Mouse (Mus musculus): ENCODE measurements around the gene Rbm20. TPM values are rescaled to one million over a fixed set of nuclear protein-coding genes. Genes with fewer than 3 reads are reported as not detected.

The Rbm20 gene
- polyA plus RNA-seq, 2 experiments: 0.04 to 0.18 TPM

GRCm38 (mm10) chr19:53857962-53858361 lies 180.9 kb downstream of the Rbm20 start:
- Histone ChIP-seq H3K36me3 (replicated peaks; ENCODE audit: control insufficient read depth, insufficient read depth, low read depth) (no peaks in the 10 kb centered on the region), H3K4me2 (ENCODE audit: low read depth) (no peak overlapping the region), H3K9me3 (ENCODE audit: control insufficient read depth, low read length) (no peaks in the 10 kb centered on the region), H3K27me3 (ENCODE audit: control insufficient read depth, insufficient read depth, low read length) (no peaks in the 10 kb centered on the region), H3K4me1 (replicated peaks; ENCODE audit: control insufficient read depth in 2 of 2, insufficient read depth in 2 of 2, low read length in 1 of 2) (peaks cover 3 to 9% of the 10 kb centered on the region in 2 experiments; a peak in 3 of 4 replicates), H3K27ac (no peak overlapping the region), H3K9ac (replicated peaks) (no peak overlapping the region), H3K4me3 (ENCODE audit: insufficient read depth in 1 of 2, low read depth in 2 of 2, low read length in 2 of 2) (no peak overlapping the region)
- no peak for ATAC-seq (ENCODE audit: insufficient read depth)
- 77% methylated on average over 6 of the region's 6 CpGs for WGBS (ENCODE audit: insufficient replicate concordance)
- no peak for DNase-seq (ENCODE audit: low read depth in 3 of 3, low spot score in 3 of 3)
- TF ChIP-seq CTCF (IDR thresholded peaks at IDR 0.05; ENCODE audit: low read depth) (no peak), EP300 (IDR thresholded peaks at IDR 0.05; ENCODE audit: low read depth) (no peak)

DNA sequence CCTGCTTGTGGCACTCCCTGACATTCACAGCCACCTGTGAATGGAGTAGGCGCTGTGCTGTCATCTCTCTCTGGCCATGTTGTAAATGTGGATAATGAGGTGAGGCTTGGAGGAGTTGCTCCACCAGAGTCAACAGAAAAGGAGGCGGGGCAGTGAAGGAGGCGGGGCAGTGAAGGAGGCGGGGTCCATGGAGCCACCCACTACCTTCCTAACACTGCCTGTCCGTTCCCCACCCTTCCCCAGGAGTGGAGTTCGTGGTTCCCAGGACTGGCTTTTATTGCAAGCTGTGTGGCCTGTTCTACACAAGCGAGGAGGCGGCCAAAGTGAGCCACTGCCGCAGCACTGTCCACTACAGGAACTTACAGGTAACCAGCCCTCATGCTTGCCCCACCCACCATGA lies 182.0 kb downstream of the Rbm20 start:
- H3K4me2 ChIP-seq (ENCODE audit: low read depth): no peak overlapping the region
- 30% methylated on average over 9 of the region's 9 CpGs for WGBS (ENCODE audit: insufficient replicate concordance)
- DNase-seq (ENCODE audit: low read depth in 3 of 3, low spot score in 3 of 3) (peak; percentile 12 to 26 (median 17)), ATAC-seq (ENCODE audit: insufficient read depth) (peak; percentile 70)
- H3K9me3 ChIP-seq (ENCODE audit: control insufficient read depth, low read length): no peaks in the 10 kb centered on the region
- H3K4me1 ChIP-seq (replicated peaks; ENCODE audit: control insufficient read depth in 2 of 2, insufficient read depth in 2 of 2, low read length in 1 of 2): peaks cover 3 to 9% of the 10 kb centered on the region in 2 experiments; a peak in 3 of 4 replicates
- no peak overlapping the region for H3K9ac ChIP-seq (replicated peaks)
- H3K36me3 ChIP-seq (replicated peaks; ENCODE audit: control insufficient read depth, insufficient read depth, low read depth): no peaks in the 10 kb centered on the region
- no peak overlapping the region for H3K4me3 ChIP-seq (ENCODE audit: insufficient read depth in 1 of 2, low read depth in 2 of 2, low read length in 2 of 2)
- TF ChIP-seq EP300 (IDR thresholded peaks at IDR 0.05; ENCODE audit: low read depth): no peak
- TF ChIP-seq CTCF (IDR thresholded peaks at IDR 0.05; ENCODE audit: low read depth): no peak
- H3K27ac ChIP-seq: no peak overlapping the region
- H3K27me3 ChIP-seq (ENCODE audit: control insufficient read depth, insufficient read depth, low read length): no peaks in the 10 kb centered on the region

DNA sequence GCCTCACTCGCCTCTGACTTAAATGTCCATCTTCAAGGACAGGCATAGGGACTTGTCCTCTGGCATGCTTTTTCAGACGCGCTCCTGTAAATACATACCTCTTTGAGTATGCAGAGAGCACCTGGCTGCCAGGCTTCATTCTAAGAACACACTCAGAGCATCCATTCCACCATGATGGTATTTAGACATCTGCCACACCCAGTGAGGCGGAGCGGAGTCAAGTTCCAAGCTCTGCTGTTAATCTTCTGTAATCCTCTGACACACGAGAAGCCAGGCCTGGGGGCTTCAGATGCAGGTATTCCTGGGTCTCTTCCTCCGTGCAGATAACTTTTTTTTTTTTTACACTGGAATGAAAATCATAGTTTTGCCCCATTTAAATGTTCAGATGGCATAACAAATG lies 182.5 kb downstream of the Rbm20 start:
- H3K4me1 ChIP-seq (replicated peaks; ENCODE audit: control insufficient read depth in 2 of 2, insufficient read depth in 2 of 2, low read length in 1 of 2): peaks cover 3 to 9% of the 10 kb centered on the region in 2 experiments; a peak in 3 of 4 replicates
- TF ChIP-seq CTCF (IDR thresholded peaks at IDR 0.05; ENCODE audit: low read depth) (no peak), EP300 (IDR thresholded peaks at IDR 0.05; ENCODE audit: low read depth) (no peak)
- H3K4me3 ChIP-seq (ENCODE audit: insufficient read depth in 1 of 2, low read depth in 2 of 2, low read length in 2 of 2): no peak overlapping the region
- 66% methylated on average over 7 of the region's 7 CpGs for WGBS (ENCODE audit: insufficient replicate concordance)
- H3K36me3 ChIP-seq (replicated peaks; ENCODE audit: control insufficient read depth, insufficient read depth, low read depth): no peaks in the 10 kb centered on the region
- H3K27me3 ChIP-seq (ENCODE audit: control insufficient read depth, insufficient read depth, low read length): no peaks in the 10 kb centered on the region
- no peak overlapping the region for H3K9ac ChIP-seq (replicated peaks)
- H3K4me2 ChIP-seq (ENCODE audit: low read depth): no peak overlapping the region
- no peak for ATAC-seq (ENCODE audit: insufficient read depth)
- no peak overlapping the region for H3K27ac ChIP-seq
- no peak for DNase-seq (ENCODE audit: low read depth in 3 of 3, low spot score in 3 of 3)
- H3K9me3 ChIP-seq (ENCODE audit: control insufficient read depth, low read length): no peaks in the 10 kb centered on the region

- no peaks in the 10 kb centered on the region for H3K27me3 ChIP-seq (ENCODE audit: control insufficient read depth, insufficient read depth, low read length)
- ATAC-seq (ENCODE audit: insufficient read depth): no peak
- no peak for TF ChIP-seq EP300 (IDR thresholded peaks at IDR 0.05; ENCODE audit: low read depth)
- TF ChIP-seq CTCF (IDR thresholded peaks at IDR 0.05; ENCODE audit: low read depth): no peak
- H3K36me3 ChIP-seq (replicated peaks; ENCODE audit: control insufficient read depth, insufficient read depth, low read depth): no peaks in the 10 kb centered on the region
- DNase-seq (ENCODE audit: low read depth in 3 of 3, low spot score in 3 of 3): no peak
- H3K4me2 ChIP-seq (ENCODE audit: low read depth): no peak overlapping the region
- no peak overlapping the region for H3K9ac ChIP-seq (replicated peaks)
- peaks cover 3 to 9% of the 10 kb centered on the region in 2 experiments; a peak in 3 of 4 replicates for H3K4me1 ChIP-seq (replicated peaks; ENCODE audit: control insufficient read depth in 2 of 2, insufficient read depth in 2 of 2, low read length in 1 of 2)
- 71% methylated on average over 7 of the region's 7 CpGs for WGBS (ENCODE audit: insufficient replicate concordance)
- H3K27ac ChIP-seq: no peak overlapping the region
- no peaks in the 10 kb centered on the region for H3K9me3 ChIP-seq (ENCODE audit: control insufficient read depth, low read length)
- no peak overlapping the region for H3K4me3 ChIP-seq (ENCODE audit: insufficient read depth in 1 of 2, low read depth in 2 of 2, low read length in 2 of 2)
Observed at GRCm38 (mm10) chr19:53861346-53861745, 184.2 kb downstream of the Rbm20 start.

GRCm38 (mm10) chr19:53862573-53863246 lies 185.6 kb downstream of the Rbm20 start:
- Histone ChIP-seq H3K27ac (no peak overlapping the region), H3K4me1 (replicated peaks; ENCODE audit: control insufficient read depth in 2 of 2, insufficient read depth in 2 of 2, low read length in 1 of 2) (peaks cover 3 to 9% of the 10 kb centered on the region in 2 experiments; a peak in 3 of 4 replicates), H3K27me3 (ENCODE audit: control insufficient read depth, insufficient read depth, low read length) (no peaks in the 10 kb centered on the region), H3K4me3 (ENCODE audit: insufficient read depth in 1 of 2, low read depth in 2 of 2, low read length in 2 of 2) (no peak overlapping the region), H3K9ac (replicated peaks) (no peak overlapping the region), H3K4me2 (ENCODE audit: low read depth) (no peak overlapping the region), H3K9me3 (ENCODE audit: control insufficient read depth, low read length) (no peaks in the 10 kb centered on the region), H3K36me3 (replicated peaks; ENCODE audit: control insufficient read depth, insufficient read depth, low read depth) (no peaks in the 10 kb centered on the region)
- DNase-seq (ENCODE audit: low read depth in 3 of 3, low spot score in 3 of 3) (no peak), ATAC-seq (ENCODE audit: insufficient read depth) (no peak)
- WGBS (ENCODE audit: insufficient replicate concordance): 55% methylated on average over 8 of the region's 8 CpGs
- no peak for TF ChIP-seq CTCF (IDR thresholded peaks at IDR 0.05; ENCODE audit: low read depth)
- TF ChIP-seq EP300 (IDR thresholded peaks at IDR 0.05; ENCODE audit: low read depth): no peak
